Mouse (Mus musculus): ENCODE results near the gene Ccdc82. TPM values are rescaled to one million over a fixed set of nuclear protein-coding genes. Genes with fewer than 3 reads are reported as not detected.

The Ccdc82 gene
- total RNA-seq, 2 experiments from 2014 or later: 9.4 to 10.1 TPM

DNA sequence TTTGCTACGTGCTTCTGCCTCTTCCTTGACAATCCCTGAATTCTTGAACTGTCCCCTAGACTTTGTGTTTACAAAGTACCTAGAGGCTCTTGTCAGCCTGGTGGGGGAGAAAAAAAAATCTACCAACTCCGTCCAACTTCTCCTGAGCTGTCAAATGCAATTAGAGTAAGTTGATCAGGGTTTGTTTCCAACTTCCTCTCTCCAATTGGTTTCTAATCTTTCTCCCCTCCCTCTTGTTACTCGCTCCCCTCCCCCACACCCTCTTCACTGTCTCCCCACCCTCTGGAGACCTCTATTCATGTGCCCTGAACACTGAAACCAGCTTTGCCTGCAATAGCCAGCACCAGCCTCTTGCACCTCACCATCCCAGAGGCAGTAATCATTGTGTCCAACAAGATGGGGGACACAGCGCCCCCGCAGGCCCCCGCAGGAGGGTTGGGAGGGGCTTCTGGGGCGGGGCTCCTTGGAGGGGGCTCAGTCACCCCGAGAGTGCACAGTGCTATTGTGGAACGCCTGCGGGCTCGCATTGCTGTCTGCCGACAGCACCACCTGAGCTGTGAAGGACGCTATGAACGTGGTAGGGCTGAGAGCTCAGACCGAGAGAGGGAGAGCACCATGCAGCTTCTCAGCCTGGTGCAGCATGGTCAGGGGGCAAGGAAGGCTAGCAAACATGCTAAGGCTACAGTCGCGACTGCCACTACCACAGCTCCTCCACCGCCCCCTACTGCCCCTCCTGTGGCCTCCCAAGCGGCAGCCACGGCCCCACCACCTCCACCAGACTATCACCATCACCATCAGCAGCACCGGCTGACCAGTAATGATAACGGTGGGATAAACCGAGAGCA, 51.1 kb downstream of the Ccdc82 start, which contains the start of gene Maml2:
TSS of gene Maml2 (plus strand) at position 290 of the 845 bp plus-strand sequence.
- DNase-seq: peak; percentile 69 to 71
- intact Hi-C loops (cut with DNase I): loop anchor here (1.0 to 5.0 kb wide), 4 partner anchors 169 to 419 kb away; no protein-coding TSS in a partner anchor

DNA sequence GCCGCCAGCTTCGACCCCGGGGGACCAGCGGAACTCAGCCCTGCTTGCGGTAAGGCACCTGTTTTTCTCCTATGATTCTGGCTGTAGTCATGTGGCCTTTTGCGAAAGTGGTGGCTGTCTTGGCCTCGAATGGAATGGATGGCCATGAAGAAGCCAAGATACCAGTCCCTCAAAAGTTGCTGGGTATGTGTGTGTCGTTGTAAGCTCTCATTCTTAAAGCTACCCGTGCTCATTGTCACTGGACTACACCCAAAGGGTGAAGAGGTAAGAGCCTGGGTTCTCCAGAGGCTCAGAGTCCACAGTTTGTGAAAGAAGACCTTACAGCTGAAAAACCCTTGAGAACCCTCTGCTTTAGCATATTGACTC, 51.7 kb downstream of the Ccdc82 start:
- intact Hi-C loops (cut with DNase I): loop anchor here (1.0 to 5.0 kb wide), 2 partner anchors 169 to 419 kb away; no protein-coding TSS in a partner anchor

DNA sequence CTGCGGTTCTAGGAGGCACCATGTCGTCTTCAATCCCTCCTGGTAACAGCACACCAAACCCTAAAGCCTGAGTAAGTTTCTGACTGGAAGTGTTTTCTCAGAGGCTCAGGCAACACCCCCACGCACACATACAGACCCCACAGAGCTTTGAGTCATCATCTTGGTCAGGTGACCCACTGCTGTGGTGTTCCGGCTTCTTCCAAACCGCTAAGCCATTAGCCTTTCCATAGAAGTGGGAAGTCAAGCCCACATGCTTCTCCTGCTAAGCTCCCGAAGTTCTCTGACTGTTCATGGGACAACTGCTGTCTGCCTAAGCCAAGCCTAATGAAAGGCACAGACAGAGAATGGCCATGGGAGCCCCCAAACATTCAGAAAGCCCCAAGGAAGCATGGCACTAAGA, 52.4 kb downstream of the Ccdc82 start:
- peak in 1 of 2 experiments; percentile 19 for DNase-seq
- intact Hi-C loops (cut with DNase I): loop anchor here (5.0 kb wide), 1 partner anchor 418 kb away; no protein-coding TSS in a partner anchor

More for the DNA sequence above, 51.7 kb downstream of the Ccdc82 start:
- DNase-seq: no peak

DNA sequence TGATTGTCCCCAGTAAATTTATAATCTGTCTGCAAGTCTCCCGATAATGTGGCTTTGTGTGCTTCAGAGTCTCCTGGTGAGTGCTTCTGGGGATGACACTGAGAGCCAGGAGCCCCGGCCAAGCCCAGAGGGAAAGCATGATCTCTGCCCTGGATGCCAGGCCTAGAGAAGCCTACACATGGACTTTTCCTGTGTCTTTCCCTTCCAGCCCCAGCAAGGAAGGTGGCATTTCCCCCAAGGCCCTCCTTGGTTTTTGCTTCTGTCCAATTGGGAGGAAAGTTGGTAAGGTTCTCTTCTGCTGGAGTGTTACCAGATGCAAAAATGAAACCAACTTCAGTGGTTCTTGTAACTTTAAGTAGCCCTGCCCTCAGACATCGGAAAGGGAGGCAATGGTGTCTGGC, 53.3 kb downstream of the Ccdc82 start:
- DNase-seq: peak in 1 of 2 experiments; percentile 30

DNA sequence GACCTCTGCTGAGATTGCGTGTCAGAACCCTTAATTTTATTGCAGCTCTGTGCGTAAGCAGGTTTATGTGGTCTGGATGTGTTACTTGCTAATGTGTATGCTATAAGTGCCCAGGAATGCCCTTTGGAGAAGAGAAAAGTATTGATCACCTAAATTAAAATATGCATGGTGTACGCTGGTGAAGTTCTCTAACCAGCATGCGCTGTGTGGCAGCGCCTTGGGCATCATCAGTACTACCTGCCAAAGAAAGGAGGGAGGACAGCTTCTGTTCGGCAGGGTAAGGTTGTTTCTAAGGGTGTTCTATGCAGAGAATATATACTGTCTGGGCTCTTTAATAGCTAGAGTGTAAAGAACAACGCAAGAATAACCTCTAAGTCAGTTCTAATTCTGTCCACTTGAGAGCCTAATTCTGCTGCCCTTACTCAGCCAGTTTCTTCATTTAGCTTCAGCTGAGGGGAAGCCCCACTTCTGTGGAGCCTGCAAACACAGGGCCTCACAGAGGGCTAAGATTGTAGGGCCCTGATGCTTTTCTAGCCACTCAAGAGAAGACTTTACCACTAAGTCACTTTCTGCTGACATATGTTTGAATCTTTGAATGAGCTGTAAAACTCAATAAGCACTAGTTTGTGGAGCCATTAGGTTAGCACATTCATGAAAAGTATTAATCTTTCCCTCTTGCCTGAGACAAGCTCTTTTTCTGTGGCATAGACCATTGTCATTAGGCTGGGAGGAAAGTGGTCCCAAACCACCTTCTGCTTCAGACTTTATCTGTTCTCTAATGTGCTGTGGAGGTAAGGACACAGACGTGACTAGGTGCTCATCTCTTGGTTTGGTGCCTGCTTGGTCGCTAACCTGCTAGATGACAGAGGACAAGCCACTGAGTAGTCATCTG, 54.4 kb downstream of the Ccdc82 start:
- no peak for DNase-seq
- intact Hi-C loops (cut with DNase I): no loop called here

More for the DNA sequence above, 53.3 kb downstream of the Ccdc82 start:
- intact Hi-C loops (cut with DNase I): no loop called here

DNA sequence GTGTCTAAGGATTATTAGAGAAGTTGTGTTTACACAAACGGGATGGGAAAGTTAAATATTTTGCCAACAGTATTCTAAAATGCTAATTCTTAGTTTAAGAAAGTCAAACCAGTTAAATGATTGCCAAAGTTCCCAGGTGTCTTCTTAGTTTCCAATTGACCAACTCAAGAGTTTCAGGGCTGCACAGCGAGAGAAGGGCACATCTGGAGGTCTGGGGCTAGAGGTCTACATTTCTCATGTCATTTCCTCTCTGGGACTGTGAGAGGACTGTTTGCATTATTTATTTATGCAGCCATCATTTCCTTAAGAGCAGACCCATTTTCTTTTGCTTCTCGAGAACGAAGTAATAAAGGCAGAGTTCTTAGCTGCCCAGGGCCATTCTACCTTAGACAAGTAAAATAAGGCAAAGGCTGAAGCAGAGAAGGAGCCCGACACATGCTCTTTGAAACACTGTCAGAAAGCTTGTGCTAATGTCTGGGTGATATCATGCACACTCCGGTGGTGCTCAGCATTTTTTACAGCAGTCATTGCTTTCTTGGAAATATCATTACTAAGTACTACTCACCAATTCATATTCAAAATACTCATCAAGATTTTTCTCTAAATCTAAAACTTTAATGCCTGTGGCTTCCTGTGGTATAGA, 55.5 kb downstream of the Ccdc82 start:
- intact Hi-C loops (cut with DNase I): no loop called here
- no peak for DNase-seq

DNA sequence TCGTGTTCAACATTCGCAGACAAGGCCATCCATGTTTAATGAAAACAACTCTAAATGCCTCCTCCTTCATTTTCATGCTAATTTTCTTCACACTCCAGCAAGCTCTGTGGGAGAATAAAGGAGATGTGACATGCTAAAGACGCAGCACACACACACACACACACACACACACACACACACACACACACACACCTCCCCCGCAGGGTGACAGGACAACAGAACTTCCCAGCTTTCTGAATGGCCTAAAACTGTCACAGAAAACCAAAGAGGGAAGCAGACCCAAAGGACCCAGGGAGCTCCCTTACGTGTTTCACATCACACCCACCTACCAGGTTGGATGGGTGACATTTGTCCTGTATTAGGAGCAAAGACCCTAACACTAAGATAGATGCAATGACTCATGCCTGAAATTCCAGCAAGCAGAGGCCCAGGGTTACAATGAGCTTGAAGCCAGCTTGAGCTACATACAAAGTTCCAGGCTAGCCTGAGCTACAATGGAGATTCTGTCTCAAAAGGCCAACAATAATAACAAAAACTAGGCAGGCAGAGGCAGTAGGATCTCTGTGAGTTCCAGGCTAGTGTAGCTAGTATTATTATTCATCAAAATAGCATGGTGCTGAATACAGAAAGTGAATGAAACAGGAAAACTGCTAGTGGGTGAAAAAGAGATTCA, 56.5 kb downstream of the Ccdc82 start:
- intact Hi-C loops (cut with DNase I): no loop called here
- no peak for DNase-seq

DNA sequence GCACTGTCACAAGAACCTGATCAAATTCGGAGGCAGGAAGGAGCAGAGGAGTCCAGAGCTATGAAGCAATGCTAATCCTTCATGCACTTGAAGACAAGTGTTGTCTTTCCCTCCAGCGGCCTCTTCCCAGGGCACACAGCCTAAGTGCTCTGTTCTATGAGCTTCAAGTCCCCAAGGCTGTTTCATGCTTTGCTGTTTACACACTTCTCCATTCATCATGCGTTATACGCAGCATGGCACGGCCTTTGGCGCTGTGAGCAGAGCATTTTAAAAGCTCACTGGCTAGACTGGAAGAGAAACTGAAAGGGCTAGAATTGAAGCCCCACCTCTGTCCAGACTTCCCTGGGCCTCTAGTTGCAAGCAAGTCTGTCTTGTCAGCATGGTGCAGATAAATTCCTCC, 57.2 kb downstream of the Ccdc82 start:
- DNase-seq: peak in 1 of 2 experiments; percentile 33
- intact Hi-C loops (cut with DNase I): no loop called here

DNA sequence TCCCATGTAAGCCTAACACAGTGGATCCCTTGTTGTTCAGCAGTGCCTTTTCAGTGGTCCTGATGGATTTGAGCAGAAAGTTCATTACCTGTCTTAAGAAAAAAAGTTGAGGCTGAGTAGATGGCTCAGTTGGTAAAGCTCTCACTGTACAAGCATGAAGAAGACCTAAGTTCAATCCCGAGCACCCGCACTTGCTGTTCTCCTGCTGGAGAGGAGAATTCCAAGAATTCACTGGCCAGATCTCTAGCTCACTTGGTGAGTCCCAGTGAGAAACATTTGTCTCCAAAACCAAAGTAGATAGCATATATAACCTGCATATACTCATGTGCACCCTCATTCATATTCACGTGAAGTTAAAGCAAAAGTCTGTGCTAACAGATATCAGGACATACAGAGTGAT, 59.7 kb downstream of the Ccdc82 start:
- intact Hi-C loops (cut with DNase I): no loop called here
- DNase-seq: no peak

DNA sequence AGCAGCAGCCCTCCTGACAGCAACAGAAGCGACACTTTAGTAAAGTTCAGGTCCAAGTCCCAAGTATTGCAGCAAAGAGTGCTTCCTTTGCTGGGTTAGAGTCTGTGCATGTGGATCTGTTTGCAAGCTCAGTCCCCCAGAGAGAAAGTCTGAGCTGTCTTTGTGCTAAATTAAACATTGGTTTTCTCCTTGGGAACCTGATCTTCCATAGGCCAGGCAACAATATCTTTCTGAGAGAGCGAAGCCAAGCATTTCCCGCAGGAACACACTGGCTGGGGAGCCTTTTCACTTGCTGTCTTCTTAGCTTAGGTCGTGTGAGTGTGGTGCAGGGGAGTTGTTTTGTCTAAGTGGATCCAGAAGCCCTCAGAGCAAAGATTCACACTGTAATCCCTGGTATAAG, 60.5 kb downstream of the Ccdc82 start:
- no peak for DNase-seq
- intact Hi-C loops (cut with DNase I): no loop called here

DNA sequence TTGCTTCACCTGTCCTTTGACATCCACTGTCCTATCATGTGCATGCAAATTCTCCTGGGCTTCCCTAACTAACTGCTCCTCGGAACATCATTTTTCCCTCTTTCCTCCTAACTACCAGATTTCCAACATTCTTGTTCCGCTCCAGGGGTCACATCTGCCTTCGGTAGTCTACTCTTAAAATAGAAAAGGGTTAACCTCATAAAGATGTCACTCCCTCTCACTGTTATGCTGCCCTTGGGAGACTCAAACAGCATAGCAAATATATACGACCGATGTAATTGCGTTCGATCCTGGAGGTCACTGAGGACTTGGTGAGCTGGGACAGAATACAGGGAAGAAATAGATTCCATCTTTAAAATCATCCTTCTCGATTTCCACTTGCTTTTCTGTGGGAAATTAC, 62.0 kb downstream of the Ccdc82 start:
- intact Hi-C loops (cut with DNase I): no loop called here

DNA sequence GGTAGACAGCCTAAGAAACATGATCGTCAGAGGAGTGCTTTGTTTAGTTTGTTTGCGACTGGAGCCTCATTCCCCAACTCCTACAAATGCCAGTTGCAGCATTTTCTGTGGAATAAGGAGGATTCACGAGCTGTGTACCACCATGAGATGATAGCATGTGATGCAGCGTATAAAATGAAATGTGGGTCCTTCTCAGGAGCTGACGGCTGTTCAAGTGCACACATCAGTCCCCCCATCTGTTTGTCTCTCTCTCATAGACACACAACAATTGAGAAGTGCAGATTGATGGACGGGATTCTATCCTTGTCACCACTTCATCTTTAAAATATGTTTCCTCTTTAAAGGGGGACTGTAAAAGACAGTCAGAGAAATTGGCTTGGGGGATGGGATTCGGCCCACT, 63.1 kb downstream of the Ccdc82 start:
- no peak for DNase-seq
- intact Hi-C loops (cut with DNase I): no loop called here

More for the DNA sequence above, 62.0 kb downstream of the Ccdc82 start:
- no peak for DNase-seq

DNA sequence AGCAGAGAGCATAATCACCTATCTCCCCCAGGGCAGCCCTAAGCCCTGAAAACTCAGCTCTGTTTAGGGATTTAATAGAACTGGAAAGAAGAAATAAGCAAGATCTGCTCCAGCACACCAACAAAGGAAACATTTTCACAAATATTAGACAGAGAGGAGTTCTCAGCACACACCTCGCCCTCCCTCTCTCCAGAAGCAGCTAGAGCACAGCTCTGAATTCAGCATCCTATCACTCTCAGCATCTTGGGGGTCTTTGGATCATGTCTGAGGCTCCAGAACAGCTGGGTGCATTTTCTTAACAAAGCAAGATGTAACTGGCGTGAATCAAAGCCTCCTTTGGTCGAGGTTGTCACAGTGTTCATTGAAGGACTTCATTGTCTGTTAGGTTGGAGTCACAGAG, 63.5 kb downstream of the Ccdc82 start:
- no peak for DNase-seq
- intact Hi-C loops (cut with DNase I): no loop called here

DNA sequence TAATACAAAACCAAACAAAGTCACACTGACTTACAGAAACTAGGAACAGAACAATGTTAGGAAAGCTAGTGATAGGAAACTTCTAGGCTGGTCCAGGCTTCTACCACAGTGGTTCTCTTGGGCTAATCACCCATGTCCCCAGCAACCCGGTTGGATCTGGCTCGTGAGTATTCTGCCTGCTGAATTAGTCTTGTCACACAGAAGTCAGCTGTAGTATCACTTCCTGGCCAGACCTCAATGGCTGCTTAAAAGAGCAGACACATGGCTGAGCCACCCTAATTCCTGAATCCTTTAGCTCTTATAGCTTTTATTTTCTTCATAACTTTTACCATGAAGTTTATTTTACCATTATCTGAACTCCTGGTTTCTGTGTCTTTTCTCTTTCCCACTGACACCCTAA, 64.3 kb downstream of the Ccdc82 start:
- no peak for DNase-seq

DNA sequence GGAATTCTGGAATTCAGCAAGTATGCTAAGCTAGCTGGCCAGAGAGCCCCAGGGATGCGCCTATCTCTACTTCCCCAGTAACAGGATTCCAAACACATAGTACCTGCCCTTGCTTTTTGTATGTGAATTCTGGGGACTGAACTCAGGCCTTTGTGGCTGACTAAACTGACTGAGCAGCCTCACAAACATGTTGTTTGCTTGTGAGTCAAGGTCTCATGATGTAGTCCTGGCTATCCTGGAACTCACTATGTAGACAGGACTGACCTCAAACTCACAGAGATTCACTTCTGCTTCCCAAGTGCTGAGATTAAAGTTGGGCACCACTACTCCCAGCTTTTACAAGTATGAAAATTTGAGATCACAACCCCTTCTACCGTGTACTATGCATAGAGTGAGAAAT, 67.2 kb downstream of the Ccdc82 start:
- intact Hi-C loops (cut with DNase I): no loop called here
- no peak for DNase-seq

More for the DNA sequence above, 64.3 kb downstream of the Ccdc82 start:
- intact Hi-C loops (cut with DNase I): no loop called here

DNA sequence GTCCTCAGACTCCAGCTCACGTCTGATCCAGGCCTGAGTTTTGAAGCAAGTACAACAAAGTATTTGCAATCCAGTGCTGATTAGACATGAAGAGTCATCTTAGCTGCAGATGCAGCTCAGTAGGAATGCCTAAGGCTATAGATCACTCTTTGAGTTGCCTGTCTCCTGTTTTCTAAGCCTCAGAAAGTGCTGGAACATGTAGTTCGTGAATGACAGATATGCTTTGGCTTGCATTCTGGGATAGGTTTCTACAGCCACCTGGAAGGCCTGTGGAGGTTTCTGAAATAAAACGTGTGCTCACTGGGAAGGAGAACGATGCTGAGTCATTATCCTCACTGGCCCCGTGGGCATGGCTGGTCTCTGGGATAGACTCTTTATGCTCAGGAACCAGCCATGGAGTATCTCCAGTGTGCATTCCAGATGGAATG, 67.8 kb downstream of the Ccdc82 start:
- intact Hi-C loops (cut with DNase I): no loop called here
- DNase-seq: no peak

DNA sequence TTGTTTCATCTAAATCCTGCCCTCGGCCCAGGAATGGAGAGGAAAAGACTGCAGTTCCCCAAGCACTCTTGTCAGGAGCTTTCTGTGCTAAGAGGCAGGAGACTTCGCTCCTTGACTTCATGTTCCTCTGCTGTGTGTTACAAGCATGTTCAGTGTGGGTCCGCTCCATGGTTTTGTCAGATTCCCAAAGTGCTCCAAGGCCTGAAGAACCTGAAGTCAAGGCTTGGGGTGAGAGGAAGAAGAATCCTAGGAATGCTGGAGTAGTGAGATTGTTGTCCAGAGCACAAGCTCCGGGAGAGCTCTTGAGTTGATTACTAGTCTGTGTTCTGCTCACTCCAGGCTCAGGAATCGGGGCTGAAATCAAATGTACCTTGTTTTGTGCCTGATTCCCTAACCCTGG, 68.6 kb downstream of the Ccdc82 start:
- intact Hi-C loops (cut with DNase I): no loop called here
- no peak for DNase-seq

DNA sequence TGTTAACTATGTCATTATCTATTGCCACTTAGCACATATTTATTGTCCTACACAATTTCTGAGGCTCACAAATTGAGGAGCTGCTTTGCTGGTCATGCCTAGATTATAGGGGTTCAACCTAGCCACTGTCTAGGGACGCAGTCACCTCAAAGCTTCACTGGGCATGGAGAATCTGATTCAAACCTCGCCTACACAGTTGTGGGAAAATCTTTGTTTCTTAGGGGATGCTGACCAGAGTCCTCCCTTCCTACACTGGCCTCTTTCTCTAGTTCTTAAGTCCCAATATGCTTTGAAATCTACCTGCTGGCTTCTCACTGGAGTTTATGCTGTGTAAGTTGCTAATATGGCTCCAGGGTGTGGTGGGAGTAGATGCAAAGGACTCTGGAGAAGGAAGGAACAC, 72.8 kb downstream of the Ccdc82 start:
- intact Hi-C loops (cut with DNase I): no loop called here
- no peak for DNase-seq

DNA sequence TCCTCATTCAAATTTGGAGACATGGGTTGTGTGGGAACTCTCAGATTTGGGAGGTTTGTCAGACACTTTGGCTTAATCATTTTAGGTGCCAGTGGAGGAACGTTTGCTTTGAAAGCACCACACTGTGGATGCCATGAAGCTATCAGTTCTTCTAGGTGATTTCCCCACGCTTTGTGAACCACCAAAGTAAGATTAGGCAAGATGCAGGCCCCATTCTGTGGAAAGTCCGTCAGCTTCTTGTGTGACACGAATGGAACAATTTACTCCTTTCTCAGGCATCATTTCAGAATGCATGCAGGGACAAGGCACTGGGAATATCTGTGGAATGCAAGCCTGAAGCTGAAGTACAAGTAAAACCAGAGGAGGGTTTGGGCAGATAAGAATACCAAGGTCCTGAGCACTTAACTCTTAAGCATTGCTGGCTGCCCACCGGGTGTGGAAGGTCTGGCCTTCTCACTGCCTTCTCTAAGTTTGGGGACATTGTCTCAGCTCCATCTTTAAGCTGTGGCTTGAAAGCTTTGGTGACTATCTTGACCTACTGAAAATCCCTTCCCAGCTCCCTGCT, 74.1 kb downstream of the Ccdc82 start:
- intact Hi-C loops (cut with DNase I): no loop called here
- no peak for DNase-seq

DNA sequence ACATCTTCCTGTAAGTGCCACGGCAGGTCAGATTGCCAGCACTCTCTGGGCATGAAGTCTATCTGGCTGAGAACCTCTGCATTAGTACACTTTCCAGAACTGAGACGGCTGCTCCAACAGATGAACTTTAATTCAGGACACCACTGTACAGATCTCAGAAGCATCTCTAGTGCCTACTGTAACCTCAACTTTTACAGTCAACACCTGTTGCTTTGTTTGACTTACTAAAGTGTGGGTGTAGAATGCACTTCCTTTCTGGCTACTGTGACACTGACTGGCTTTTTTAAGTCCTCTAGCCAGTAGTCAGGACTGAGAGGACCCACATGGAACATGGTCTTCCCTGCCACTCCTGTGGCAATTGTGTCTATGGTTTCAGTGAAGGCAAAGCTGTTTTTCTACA, 76.3 kb downstream of the Ccdc82 start:
- intact Hi-C loops (cut with DNase I): no loop called here
- DNase-seq: no peak

All from heart, postnatal 14 days (tissue).